Mouse (Mus musculus) stomach, postnatal 0 days (tissue): ENCODE data around the gene Uts2r.

Source experiments
- CTCF ChIP-seq: IDR thresholded peaks from 2 replicates; pipeline ENCODE4 v1.5.1; 2016; ENCODE audit warnings: antibody characterized with exemption, low read depth, mild to moderate bottlenecking, moderate library complexity
- EP300 ChIP-seq: optimal IDR thresholded peaks from 2 replicates; pipeline ENCODE3; 2016; ENCODE audit warnings: antibody characterized with exemption

DNA sequence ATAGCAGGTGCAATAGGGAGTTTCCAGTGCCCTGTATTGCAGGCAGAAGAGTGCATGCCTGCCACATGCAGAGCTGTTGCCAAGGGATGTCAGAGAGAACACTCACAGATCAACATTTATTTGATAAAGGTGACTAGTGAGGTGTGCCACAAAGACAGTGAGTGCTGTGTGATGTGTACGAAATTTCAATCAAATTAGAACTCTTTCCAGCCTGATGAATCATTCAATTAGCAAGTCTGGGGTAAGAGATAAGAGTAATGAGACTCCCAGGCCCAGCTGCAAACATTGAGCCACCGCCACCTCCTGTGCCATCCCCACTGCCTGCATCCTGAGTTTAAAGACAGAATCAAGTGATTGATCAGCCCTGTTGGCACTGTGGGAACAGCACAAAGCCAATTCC is 32.7 kb downstream of the Uts2r start:
- no peak for TF ChIP-seq CTCF
- no peak for TF ChIP-seq EP300
